Mouse (Mus musculus): Measurements from ENCODE around the gene Cmbl. TPM values are rescaled to one million over a fixed set of nuclear protein-coding genes. Genes with fewer than 3 reads are reported as not detected.

Cmbl gene
- polyA plus RNA-seq, 1 experiment from 2014 or later = 8.6 TPM

GRCm38 (mm10) chr15:31539643-31540512, 25.3 kb upstream of the Cmbl start:
- Histone ChIP-seq H3K36me3 (ENCODE audit: control insufficient read depth, insufficient read depth) (no peaks in the 10 kb centered on the region), H3K4me2 (ENCODE audit: low read length) (no peak overlapping the region), H3K4me3 (replicated peaks; ENCODE audit: low read length) (no peak overlapping the region), H3K27ac (ENCODE audit: low read length) (no peak overlapping the region), H3K4me1 (replicated peaks; ENCODE audit: control insufficient read depth, insufficient read depth, low read length) (peaks cover 24% of the 10 kb centered on the region), H3K9ac (replicated peaks; ENCODE audit: low read depth, low read length) (no peak overlapping the region), H3K9me3 (ENCODE audit: control insufficient read depth, low read length) (no peaks in the 10 kb centered on the region), H3K27me3 (replicated peaks; ENCODE audit: control insufficient read depth, insufficient read depth, low read length) (no peaks in the 10 kb centered on the region)
- 81% methylated on average over 9 of the region's 9 CpGs for WGBS
- no peak for ATAC-seq

- H3K4me1 ChIP-seq (replicated peaks; ENCODE audit: control insufficient read depth, insufficient read depth, low read length) = peaks cover 23% of the 10 kb centered on the region
- H3K4me2 ChIP-seq (ENCODE audit: low read length) = no peak overlapping the region
- no peaks in the 10 kb centered on the region for H3K36me3 ChIP-seq (ENCODE audit: control insufficient read depth, insufficient read depth)
- no peaks in the 10 kb centered on the region for H3K27me3 ChIP-seq (replicated peaks; ENCODE audit: control insufficient read depth, insufficient read depth, low read length)
- no peak overlapping the region for H3K27ac ChIP-seq (ENCODE audit: low read length)
- no peak overlapping the region for H3K9ac ChIP-seq (replicated peaks; ENCODE audit: low read depth, low read length)
- no peak overlapping the region for H3K4me3 ChIP-seq (replicated peaks; ENCODE audit: low read length)
- no peaks in the 10 kb centered on the region for H3K9me3 ChIP-seq (ENCODE audit: control insufficient read depth, low read length)
- no peak for ATAC-seq
- WGBS = 68% methylated on average over 1 of the region's 1 CpGs
Observed at GRCm38 (mm10) chr15:31540513-31540802, 24.7 kb upstream of the Cmbl start.

- H3K4me1 ChIP-seq (replicated peaks; ENCODE audit: control insufficient read depth, insufficient read depth, low read length) = peaks cover 13% of the 10 kb centered on the region
- no peaks in the 10 kb centered on the region for H3K36me3 ChIP-seq (ENCODE audit: control insufficient read depth, insufficient read depth)
- no peak overlapping the region for H3K4me2 ChIP-seq (ENCODE audit: low read length)
- ATAC-seq = no peak
- H3K9ac ChIP-seq (replicated peaks; ENCODE audit: low read depth, low read length) = no peak overlapping the region
- H3K9me3 ChIP-seq (ENCODE audit: control insufficient read depth, low read length) = no peaks in the 10 kb centered on the region
- H3K27me3 ChIP-seq (replicated peaks; ENCODE audit: control insufficient read depth, insufficient read depth, low read length) = no peaks in the 10 kb centered on the region
- no peak overlapping the region for H3K27ac ChIP-seq (ENCODE audit: low read length)
- WGBS = 5% methylated on average over 10 of the region's 10 CpGs
- no peak overlapping the region for H3K4me3 ChIP-seq (replicated peaks; ENCODE audit: low read length)
Observed at GRCm38 (mm10) chr15:31542013-31542958, 22.9 kb upstream of the Cmbl start.

GRCm38 (mm10) chr15:31543246-31543645, 21.9 kb upstream of the Cmbl start:
- Histone ChIP-seq H3K9ac (replicated peaks; ENCODE audit: low read depth, low read length) (no peak overlapping the region), H3K27ac (ENCODE audit: low read length) (no peak overlapping the region), H3K27me3 (replicated peaks; ENCODE audit: control insufficient read depth, insufficient read depth, low read length) (no peaks in the 10 kb centered on the region), H3K9me3 (ENCODE audit: control insufficient read depth, low read length) (no peaks in the 10 kb centered on the region), H3K4me3 (replicated peaks; ENCODE audit: low read length) (no peak overlapping the region), H3K4me2 (ENCODE audit: low read length) (no peak overlapping the region), H3K4me1 (replicated peaks; ENCODE audit: control insufficient read depth, insufficient read depth, low read length) (peaks cover 13% of the 10 kb centered on the region), H3K36me3 (ENCODE audit: control insufficient read depth, insufficient read depth) (no peaks in the 10 kb centered on the region)
- no peak for ATAC-seq
- 10% methylated on average over 3 of the region's 3 CpGs for WGBS

GRCm38 (mm10) chr15:31545058-31545457, 20.1 kb upstream of the Cmbl start:
- Histone ChIP-seq H3K4me3 (replicated peaks; ENCODE audit: low read length) (no peak overlapping the region), H3K27me3 (replicated peaks; ENCODE audit: control insufficient read depth, insufficient read depth, low read length) (no peaks in the 10 kb centered on the region), H3K4me2 (ENCODE audit: low read length) (no peak overlapping the region), H3K9ac (replicated peaks; ENCODE audit: low read depth, low read length) (no peak overlapping the region), H3K27ac (ENCODE audit: low read length) (no peak overlapping the region), H3K4me1 (replicated peaks; ENCODE audit: control insufficient read depth, insufficient read depth, low read length) (peaks cover 11% of the 10 kb centered on the region), H3K36me3 (ENCODE audit: control insufficient read depth, insufficient read depth) (no peaks in the 10 kb centered on the region), H3K9me3 (ENCODE audit: control insufficient read depth, low read length) (no peaks in the 10 kb centered on the region)
- 77% methylated on average over 1 of the region's 1 CpGs for WGBS
- ATAC-seq = no peak

GRCm38 (mm10) chr15:31546291-31546690, 18.9 kb upstream of the Cmbl start:
- no peaks in the 10 kb centered on the region for H3K36me3 ChIP-seq (ENCODE audit: control insufficient read depth, insufficient read depth)
- no peak overlapping the region for H3K4me2 ChIP-seq (ENCODE audit: low read length)
- H3K27ac ChIP-seq (ENCODE audit: low read length) = no peak overlapping the region
- H3K9me3 ChIP-seq (ENCODE audit: control insufficient read depth, low read length) = no peaks in the 10 kb centered on the region
- H3K9ac ChIP-seq (replicated peaks; ENCODE audit: low read depth, low read length) = no peak overlapping the region
- WGBS = 77% methylated on average over 6 of the region's 6 CpGs
- H3K4me3 ChIP-seq (replicated peaks; ENCODE audit: low read length) = no peak overlapping the region
- H3K4me1 ChIP-seq (replicated peaks; ENCODE audit: control insufficient read depth, insufficient read depth, low read length) = peaks cover 7% of the 10 kb centered on the region; the same call in 1 of the 2 replicates
- ATAC-seq = no peak
- H3K27me3 ChIP-seq (replicated peaks; ENCODE audit: control insufficient read depth, insufficient read depth, low read length) = no peaks in the 10 kb centered on the region

- no peak overlapping the region for H3K4me3 ChIP-seq (replicated peaks; ENCODE audit: low read length)
- no peak for ATAC-seq
- H3K4me2 ChIP-seq (ENCODE audit: low read length) = no peak overlapping the region
- no peak overlapping the region for H3K9ac ChIP-seq (replicated peaks; ENCODE audit: low read depth, low read length)
- no peaks in the 10 kb centered on the region for H3K9me3 ChIP-seq (ENCODE audit: control insufficient read depth, low read length)
- no peaks in the 10 kb centered on the region for H3K36me3 ChIP-seq (ENCODE audit: control insufficient read depth, insufficient read depth)
- H3K27me3 ChIP-seq (replicated peaks; ENCODE audit: control insufficient read depth, insufficient read depth, low read length) = no peaks in the 10 kb centered on the region
- 76% methylated on average over 5 of the region's 5 CpGs for WGBS
- peaks cover 2% of the 10 kb centered on the region; the same call in 1 of the 2 replicates for H3K4me1 ChIP-seq (replicated peaks; ENCODE audit: control insufficient read depth, insufficient read depth, low read length)
- H3K27ac ChIP-seq (ENCODE audit: low read length) = no peak overlapping the region
Observed at GRCm38 (mm10) chr15:31547421-31547820, 17.8 kb upstream of the Cmbl start.

- H3K27me3 ChIP-seq (replicated peaks; ENCODE audit: control insufficient read depth, insufficient read depth, low read length) = no peaks in the 10 kb centered on the region
- no peaks in the 10 kb centered on the region for H3K4me1 ChIP-seq (replicated peaks; ENCODE audit: control insufficient read depth, insufficient read depth, low read length)
- no peak overlapping the region for H3K9ac ChIP-seq (replicated peaks; ENCODE audit: low read depth, low read length)
- H3K36me3 ChIP-seq (ENCODE audit: control insufficient read depth, insufficient read depth) = no peaks in the 10 kb centered on the region
- H3K4me3 ChIP-seq (replicated peaks; ENCODE audit: low read length) = no peak overlapping the region
- ATAC-seq = no peak
- H3K4me2 ChIP-seq (ENCODE audit: low read length) = no peak overlapping the region
- no peaks in the 10 kb centered on the region for H3K9me3 ChIP-seq (ENCODE audit: control insufficient read depth, low read length)
- 68% methylated on average over 4 of the region's 4 CpGs for WGBS
- H3K27ac ChIP-seq (ENCODE audit: low read length) = no peak overlapping the region
Observed at GRCm38 (mm10) chr15:31550381-31550780, 14.8 kb upstream of the Cmbl start.

- Histone ChIP-seq H3K36me3 (ENCODE audit: control insufficient read depth, insufficient read depth) (no peaks in the 10 kb centered on the region), H3K27me3 (replicated peaks; ENCODE audit: control insufficient read depth, insufficient read depth, low read length) (no peaks in the 10 kb centered on the region), H3K27ac (ENCODE audit: low read length) (no peak overlapping the region), H3K9ac (replicated peaks; ENCODE audit: low read depth, low read length) (no peak overlapping the region), H3K4me2 (ENCODE audit: low read length) (no peak overlapping the region), H3K9me3 (ENCODE audit: control insufficient read depth, low read length) (no peaks in the 10 kb centered on the region), H3K4me3 (replicated peaks; ENCODE audit: low read length) (no peak overlapping the region), H3K4me1 (replicated peaks; ENCODE audit: control insufficient read depth, insufficient read depth, low read length) (no peaks in the 10 kb centered on the region)
- 89% methylated on average over 2 of the region's 2 CpGs for WGBS
- no peak for ATAC-seq
Observed at GRCm38 (mm10) chr15:31554855-31555254, 10.3 kb upstream of the Cmbl start.

Data from forebrain, embryonic 16.5 days (tissue).